Mouse (Mus musculus) lung, postnatal 36 days (tissue): ENCODE results near the gene Emp3.
"Not testable (repeated sequence)": the region's sequence is repeated elsewhere in the genome, so short reads cannot be mapped to it uniquely, and the experiment has no call there.

Experiments
- DNase-seq: peaks from one replicate; pipeline ENCODE4 v3.0.0; 2022; ENCODE audit warnings: mixed read lengths

The Emp3 gene

GRCm38 (mm10) chr7:45921242-45921621 is at the start of gene Emp3:
Emp3 (minus strand) TSS chr7:45921404.
- DNase-seq = peak; percentile 74

GRCm38 (mm10) chr7:45956611-45957010 is 35.4 kb upstream of the Emp3 start:
- DNase-seq = no peak

GRCm38 (mm10) chr7:45949061-45949460 is 27.9 kb upstream of the Emp3 start:
- DNase-seq = no peak

- DNase-seq = not testable (repeated sequence)
Observed at GRCm38 (mm10) chr7:45943280-45943679, 22.1 kb upstream of the Emp3 start.

GRCm38 (mm10) chr7:45941986-45942385 is 20.8 kb upstream of the Emp3 start:
- DNase-seq = no peak

GRCm38 (mm10) chr7:45939836-45940235 is 18.6 kb upstream of the Emp3 start:
- DNase-seq = no peak

GRCm38 (mm10) chr7:45935114-45935513 is 13.9 kb upstream of the Emp3 start:
- peak; percentile 84 for DNase-seq

- DNase-seq = not testable (repeated sequence)
Observed at GRCm38 (mm10) chr7:45933766-45934165, 12.6 kb upstream of the Emp3 start.

GRCm38 (mm10) chr7:45929688-45930087 is 8.5 kb upstream of the Emp3 start:
- DNase-seq = no peak

GRCm38 (mm10) chr7:45928626-45929295 is 7.6 kb upstream of the Emp3 start:
- DNase-seq = no peak

GRCm38 (mm10) chr7:45924429-45924816 is 3.2 kb upstream of the Emp3 start:
- DNase-seq = peak; percentile 39

GRCm38 (mm10) chr7:45923762-45924428 is 2.7 kb upstream of the Emp3 start, which contains the start of gene Ccdc114:
Ccdc114 (plus strand) TSS chr7:45924072.
- DNase-seq = peak; percentile 88

GRCm38 (mm10) chr7:45922928-45923761 is 1.9 kb upstream of the Emp3 start:
- DNase-seq = peak; percentile 98

GRCm38 (mm10) chr7:45921950-45922600 is 871 bp upstream of the Emp3 start:
- DNase-seq = no peak

GRCm38 (mm10) chr7:45920583-45921241 is 492 bp downstream of the Emp3 start:
- peak; percentile 53 for DNase-seq

- no peak for DNase-seq
Observed at GRCm38 (mm10) chr7:45919761-45920160, 1.4 kb downstream of the Emp3 start.

GRCm38 (mm10) chr7:45919083-45919671 is 2.0 kb downstream of the Emp3 start:
- no peak for DNase-seq

- DNase-seq = no peak
Observed at GRCm38 (mm10) chr7:45917926-45918325, 3.3 kb downstream of the Emp3 start.

GRCm38 (mm10) chr7:45917004-45917704 is 4.0 kb downstream of the Emp3 start:
- DNase-seq = no peak

- DNase-seq = peak; percentile 88
Observed at GRCm38 (mm10) chr7:45916056-45917003, 4.9 kb downstream of the Emp3 start.
